Mouse (Mus musculus) cerebellum, postnatal 14 days (tissue): ENCODE data around the gene Mars.
"Not testable (repeated sequence)": the region's sequence is repeated elsewhere in the genome, so short reads cannot be mapped to it uniquely, and the experiment has no call there.

ENCODE experiments used
- DNase-seq, 2 experiments: peaks; one replicate each; pipeline ENCODE4 v3.0.0; 2021; ENCODE audit warnings: mixed read lengths in 2 of 2

Mars gene

DNA sequence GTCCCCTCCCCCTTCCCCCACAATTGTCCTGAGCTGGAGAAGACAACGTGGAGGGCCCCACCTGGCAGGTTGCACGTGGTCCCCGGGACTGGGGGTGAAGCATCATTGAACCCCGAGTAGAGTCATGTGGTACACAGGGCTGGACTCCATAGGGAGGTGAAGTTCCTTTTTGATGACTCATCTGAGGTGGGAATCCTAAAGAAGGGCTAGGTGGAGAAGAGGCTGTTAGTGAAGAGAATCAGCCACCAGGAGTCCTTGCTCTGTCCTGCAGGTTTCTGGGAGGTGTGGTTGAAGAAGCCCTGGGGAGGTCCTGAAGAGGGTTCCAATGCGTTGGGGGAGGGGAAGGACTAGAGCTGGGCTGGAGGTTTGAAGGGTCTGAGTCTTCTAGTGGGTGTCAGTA, 25.4 kb upstream of the Mars start:
- DNase-seq: no peak

- DNase-seq: no peak
Observed at GRCm38 (mm10) chr10:127335271-127335670, 23.7 kb upstream of the Mars start.

DNA sequence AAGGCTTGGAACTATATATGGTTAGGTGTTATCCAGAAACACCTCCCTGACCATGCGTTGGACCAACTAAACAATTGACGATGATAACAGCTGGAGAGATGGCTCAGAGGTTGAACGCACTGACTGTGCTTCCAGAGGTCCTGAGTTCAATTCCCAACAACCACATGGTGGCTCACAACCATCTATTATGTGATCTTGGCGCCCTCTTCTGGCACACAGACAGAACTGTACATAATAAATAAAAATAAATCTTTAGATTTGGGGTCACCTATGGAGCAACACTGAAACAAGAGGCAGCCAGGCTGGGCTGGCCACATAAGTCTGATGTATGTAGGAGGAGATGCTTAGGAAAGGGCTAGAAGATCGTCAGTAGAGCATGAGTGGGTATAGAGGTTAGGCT, 21.6 kb upstream of the Mars start:
- DNase-seq: no peak

DNA sequence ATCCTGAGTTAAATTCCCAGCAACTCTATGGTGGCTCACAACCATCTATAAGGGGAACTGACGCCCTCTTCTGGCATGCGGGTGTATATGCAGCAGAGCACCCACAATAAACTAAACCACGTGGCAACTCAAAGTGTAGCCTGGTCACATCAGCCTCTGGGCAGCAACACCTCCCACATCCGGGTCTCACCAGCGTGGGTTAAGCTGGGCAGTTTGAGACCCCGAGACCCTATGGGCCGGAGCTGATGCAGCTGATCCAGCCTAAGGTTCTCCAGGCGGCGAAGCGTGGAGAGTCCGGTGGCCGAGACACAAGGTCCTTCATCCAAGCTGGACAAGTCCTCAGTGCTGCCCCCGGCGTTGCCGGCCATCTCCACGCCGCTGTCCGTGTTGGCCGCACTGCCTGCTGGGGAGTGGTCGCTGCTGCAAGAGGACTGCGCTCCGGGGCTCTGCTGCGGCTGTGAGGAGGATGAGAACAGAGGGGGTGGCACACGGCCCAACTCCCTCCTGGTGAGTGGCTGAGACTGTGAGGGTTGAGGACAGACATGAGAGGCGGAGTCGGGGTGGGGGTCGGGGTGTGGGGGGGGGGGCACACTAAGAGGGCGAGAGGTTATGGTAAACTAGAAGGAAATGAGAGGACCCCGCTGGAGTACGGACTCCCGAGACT, 20.8 kb upstream of the Mars start:
- no peak for DNase-seq

DNA sequence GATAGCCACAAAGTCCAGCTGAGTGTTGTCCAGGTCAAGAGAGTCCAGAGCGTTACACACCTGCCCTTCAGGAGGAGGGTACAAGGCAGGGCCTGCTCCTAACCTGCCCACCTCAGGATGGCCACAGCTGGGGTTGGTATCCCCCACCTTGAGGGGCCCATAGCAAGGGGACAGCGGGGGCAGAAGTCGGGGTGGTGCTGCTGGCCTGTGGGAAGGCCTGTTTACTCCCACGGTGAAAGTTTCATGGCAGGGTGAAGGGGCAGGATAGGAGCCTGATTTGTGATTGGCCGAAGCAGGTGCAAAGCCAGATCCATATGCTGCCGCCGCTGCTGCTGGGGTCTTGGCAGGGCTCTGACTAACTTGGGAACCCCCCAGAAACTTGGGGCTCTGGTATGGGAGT, 18.6 kb upstream of the Mars start:
- no peak for DNase-seq

- DNase-seq: peak; percentile 70 to 78
Observed at GRCm38 (mm10) chr10:127327461-127328145, 16.0 kb upstream of the Mars start.

DNA sequence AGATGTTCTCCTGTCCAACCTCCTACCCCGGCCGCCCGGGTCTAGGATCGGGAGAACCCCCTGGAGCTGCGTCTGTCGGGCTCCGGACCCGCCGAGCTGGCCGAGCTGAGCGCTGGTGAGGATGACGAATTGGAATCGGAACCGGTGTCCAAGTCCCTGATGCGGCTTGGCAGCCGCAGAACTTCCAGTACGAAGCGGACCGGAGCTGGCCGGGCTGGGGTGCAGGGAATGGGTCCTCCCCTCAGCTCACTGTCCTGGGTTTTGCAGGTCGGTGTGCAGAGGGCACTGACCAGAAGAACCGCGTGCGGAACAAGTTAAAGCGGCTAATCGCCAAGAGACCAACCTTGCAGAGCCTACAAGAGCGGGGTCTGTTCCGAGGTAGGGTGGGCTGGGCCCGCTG, 15.2 kb upstream of the Mars start:
- DNase-seq: peak in 1 of 2 experiments; percentile 39

DNA sequence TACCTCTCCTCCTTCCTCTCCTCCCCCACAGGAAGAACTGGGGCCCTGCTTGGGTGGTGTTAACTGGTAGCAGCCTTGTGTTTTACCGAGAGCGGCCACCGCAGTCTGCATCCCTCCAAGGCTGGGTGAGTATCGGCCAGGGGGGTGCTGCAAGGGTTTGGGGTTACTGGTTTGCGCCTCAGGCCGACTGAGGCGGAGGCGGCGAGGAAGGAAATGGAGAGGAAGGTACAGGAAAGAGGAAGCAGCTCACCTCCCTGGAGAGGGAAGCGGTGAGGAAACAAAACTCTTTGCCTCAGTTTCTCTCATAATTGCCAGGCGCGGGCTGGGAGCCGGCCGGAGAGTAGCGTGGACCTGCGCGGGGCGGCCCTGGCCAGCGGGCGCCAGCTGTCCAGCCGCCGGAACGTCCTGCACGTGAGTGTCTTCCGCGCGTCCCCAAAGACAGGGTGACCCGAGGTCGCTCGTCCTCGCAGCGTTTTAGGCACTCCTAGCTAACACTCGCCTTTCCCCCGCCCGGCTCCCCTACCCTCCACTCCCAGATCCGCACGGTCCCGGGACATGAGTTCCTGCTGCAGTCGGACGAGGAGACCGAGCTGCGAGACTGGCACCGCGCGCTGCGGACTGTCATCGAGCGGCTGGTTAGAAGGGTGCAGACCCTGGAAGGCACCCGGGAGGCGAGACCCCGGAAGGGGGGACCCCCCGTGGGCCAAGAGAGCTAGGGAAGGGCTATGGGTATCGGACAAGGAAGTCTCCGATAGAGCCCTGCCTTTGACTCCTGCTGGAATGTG, 14.6 kb upstream of the Mars start:
- DNase-seq: peak in 1 of 2 experiments; percentile 51

DNA sequence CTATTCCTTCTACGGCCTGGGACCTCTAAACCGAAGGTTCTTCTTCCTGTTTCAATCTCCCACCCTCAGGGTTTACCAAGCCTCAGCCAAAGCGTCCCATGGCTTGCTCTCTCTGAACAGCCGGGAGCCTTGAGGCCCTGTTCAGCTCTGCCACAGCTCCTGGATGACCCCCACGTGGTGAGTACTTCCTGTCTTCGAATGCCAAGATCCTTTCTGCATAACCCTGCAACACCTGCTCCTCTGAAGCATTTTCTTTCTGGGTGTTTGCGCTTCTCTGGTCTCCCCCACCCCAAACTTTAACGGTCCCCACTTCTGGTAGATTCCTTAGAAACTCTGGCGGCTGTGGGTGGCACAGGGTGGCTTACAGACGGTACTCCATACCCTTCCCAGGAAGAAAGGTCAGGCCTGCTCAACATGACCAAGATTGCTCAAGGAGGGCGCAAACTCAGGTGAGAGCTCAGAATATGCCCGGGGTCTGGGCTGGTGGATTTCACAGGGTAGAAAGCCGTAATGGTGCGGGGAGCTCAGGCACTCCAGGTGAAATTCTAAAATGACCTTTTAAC, 13.9 kb upstream of the Mars start:
- DNase-seq: no peak

DNA sequence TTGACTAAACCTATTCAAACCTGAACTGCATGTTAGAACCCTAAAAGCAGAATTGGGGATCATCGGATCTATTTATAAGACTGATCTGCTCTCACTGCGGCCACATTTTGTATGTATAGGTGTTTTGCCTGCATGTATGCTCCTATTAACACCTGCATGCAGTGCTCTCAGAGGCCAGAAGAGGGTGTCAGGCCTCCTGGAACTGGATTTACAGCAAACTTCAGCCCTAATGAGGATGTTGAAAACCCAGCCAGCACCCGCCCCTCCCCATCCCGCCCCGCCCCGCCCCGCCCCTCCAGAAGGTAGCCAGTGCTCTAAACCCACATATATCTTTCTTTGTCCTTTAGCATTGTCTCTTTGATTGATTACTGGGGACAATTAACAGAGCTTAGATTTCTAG, 12.9 kb upstream of the Mars start:
- DNase-seq: peak in 1 of 2 experiments; percentile 64

DNA sequence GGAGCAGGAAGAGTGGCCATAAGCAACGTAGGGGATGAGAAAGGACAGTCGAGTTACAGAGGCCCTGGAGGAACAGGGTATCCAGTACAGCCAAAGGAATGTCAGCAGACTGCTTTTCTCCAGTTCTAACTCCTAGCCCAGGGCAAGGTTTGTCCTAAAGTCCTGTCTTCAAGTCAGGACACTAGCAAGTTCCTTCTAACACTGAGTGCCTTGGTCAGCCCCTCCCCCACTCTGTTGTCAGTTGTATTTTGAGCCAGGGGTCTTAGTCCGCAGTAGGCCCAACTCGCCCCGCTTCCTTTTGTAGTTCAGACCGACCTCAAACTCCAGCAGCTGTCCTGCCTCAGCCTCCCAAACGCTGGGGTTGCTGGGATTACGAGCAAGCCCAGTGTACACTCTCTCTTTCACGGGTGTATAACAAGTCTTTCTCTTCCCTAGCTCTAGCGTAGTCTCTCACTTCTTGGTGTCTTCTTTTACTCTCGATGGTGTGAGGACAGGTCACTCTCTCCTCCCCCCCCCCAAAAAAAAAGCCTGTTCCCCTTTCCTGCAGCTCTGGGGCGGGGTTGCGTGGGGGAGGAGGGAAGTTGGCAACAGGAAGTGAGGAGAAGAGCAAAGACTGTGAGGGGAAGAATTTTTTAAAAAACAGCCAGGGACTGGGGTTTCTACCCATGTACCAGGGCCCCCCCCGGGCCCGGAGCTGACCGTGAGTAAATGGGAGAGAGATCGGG, 11.7 kb upstream of the Mars start:
- no peak for DNase-seq

DNA sequence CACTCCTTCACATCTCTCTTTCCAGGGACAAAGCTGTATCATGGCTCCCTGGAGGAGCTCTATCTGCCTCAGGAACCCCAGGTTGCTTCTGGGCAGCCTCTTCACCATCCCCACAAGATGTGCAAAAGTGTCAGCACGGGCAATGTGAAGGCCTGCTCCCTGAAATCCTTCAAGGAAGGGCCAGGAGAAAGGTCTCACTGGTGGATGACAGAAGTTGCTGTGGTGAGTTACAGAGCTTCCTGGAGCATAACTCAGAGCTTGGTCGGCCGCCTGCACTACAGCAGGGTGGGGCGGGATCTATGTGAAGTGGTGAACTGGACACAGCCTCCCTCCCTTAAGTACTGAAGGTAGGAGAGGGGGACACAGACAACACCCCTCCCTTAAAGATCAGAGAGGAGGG, 11.1 kb upstream of the Mars start:
- DNase-seq: no peak

DNA sequence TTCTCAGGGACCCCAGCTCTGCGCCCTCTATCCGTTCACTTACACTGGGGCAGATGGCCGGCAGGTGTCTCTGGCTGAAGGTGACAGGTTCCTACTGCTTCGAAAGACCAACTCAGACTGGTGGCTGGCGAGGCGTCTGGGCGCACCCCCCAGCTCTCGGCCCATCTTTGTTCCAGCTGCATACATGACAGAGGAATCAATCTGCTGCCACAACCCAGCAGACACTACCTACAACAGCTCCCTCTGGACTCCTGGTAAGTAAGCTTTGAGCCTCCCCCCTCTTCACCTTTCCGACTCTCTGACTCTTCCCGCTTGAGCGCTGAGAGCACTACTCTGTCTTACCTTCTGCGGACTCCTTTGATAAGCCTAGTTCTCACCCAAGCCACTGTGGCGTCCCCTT, 10.6 kb upstream of the Mars start:
- DNase-seq: no peak

DNA sequence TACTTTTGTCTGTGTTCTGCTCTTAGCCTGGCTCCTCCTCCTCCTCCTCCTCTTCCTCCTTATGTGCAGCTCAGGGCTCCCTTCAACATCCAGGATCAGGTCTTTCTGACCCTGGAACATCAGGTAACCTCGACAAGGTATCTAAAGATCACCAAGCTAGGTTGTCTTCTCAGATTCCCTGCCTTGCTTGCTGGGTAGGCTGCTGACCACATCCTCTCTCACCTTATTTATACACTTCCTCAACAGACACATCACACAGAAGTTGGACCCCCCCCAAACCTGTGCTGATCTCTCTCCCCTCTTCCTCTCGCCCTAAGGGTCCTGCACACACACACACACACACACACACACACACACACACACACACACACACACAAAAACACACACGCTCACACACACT, 10.0 kb upstream of the Mars start, which contains the start of gene Arhgap9:
Arhgap9 (plus strand) TSS at position 344 of the 400 bp plus-strand sequence.
- DNase-seq: no peak

DNA sequence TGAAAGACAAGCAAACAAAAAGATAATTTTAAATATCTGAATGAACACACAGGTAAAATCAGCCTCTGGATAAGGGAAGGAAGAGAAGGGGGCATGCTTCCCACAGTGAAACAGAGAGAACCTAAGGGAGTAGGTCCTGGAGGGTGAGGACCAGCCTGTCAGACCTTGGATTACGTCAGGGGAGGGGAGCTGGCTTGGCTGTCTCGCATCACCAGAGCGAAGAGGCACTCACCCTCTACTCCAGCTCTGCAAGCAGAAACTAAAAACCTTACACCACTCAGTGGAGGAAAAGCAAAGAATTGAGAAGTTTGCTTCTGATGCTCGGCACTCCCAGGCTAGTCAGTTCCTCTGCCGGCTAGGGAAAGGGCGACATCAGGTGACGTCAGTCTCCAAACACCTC, 8.4 kb upstream of the Mars start:
- no peak for DNase-seq

DNA sequence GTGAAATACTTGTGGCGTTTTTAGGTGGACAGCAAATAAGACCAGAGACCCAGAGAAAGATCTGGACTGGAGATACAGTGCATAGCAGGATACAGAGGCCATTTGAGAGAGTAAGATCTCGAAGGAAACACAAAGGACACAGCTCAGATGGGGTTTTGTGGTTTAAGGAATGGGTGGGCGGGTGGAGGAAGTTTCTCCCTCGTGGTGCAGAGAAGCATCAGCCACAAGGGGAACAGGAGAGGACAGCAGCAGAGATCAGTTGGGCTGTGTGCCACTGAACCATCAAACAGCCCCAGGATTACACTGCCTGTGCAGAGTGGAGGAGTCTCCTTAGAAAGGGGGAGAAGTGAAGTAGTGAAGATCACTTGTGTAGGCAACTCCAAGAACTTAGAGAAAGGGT, 6.4 kb upstream of the Mars start:
- no peak for DNase-seq

GRCm38 (mm10) chr10:127317277-127317676, 5.7 kb upstream of the Mars start:
- no peak for DNase-seq

DNA sequence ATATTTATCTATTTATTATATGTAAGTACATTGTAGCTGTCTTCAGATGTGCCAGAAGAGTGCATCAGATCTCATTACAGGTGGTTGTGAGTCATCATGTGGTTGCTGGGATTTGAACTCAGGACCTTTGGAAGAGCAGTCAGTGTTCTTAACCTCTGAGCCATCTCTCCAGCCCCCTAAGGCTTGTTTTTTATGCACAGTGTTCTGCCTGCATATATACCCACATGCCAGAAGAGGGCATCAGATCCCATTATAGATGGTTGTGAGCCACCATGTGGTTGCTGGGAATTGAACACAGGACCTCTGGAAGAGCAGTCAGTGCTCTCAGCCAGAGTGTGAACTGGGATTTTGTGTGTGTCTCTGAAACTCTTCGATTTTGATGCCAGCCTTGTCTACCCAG, 3.4 kb upstream of the Mars start:
- DNase-seq: not testable (repeated sequence)

DNA sequence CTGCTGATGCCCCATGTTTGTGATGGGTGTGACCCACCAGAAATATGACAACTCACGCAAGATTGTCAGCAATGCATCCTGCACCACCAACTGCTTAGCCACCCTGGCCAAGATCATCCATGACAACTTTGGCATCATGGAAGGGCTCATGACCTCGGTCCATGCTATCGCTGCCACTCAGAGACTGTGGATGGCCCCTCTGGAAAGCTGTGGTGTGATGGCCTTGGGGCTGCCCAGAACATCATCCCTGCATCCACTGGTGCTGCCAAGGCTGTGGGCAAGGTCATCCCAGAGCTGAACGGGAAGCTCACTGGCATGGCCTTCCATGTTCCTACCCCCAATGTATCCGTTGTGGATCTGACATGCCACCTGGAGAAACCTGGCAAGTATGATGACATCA, 1.9 kb upstream of the Mars start:
- DNase-seq: not testable (repeated sequence)

DNA sequence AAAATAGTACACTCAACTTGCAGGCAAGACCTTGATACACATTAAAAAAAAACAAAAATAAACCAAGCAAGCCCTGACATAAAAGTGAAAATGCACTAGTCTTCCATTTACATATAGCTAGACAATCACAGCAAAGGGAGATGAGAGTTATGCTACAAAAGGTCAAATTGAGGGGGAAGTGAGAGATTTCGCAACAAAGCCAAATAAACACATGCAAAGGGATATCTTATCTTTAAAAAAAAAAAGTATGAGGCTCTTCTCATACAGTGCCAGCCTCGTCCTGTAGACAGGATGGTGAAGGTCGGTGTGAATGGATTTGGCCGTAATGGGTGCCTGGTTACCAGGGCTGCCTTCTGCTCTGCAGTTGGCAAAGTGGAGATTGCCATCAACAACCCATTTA, 1.3 kb upstream of the Mars start:
- no peak for DNase-seq

- DNase-seq: peak; percentile 91
Observed at GRCm38 (mm10) chr10:127312356-127312676, 730 bp upstream of the Mars start.

- peak in 1 of 2 experiments; percentile 52 for DNase-seq
Observed at GRCm38 (mm10) chr10:127310523-127311475, 787 bp downstream of the Mars start.
